10 mouse cellular contexts compared by ENCODE assay signal in the genomic region with DNA sequence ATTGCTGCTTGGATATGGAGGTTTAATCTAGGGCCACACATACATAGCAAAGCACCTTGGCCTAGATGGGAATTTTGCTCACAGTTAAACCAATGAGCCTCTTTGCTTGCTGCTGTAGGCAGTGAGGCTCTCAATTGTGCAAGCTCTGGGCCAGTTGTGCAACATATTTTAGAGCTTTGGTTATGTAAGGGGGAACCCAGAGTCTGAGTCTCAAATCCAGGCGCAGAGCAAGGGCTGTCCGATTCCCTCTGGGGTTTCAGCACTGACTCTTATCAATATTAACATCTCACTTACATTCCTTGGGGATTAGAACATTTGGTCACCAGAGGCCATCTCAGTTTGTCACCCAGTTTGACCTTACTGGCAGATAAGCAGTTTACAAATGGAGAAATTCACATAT. TPM values are rescaled to one million over a fixed set of nuclear protein-coding genes. Genes with fewer than 3 reads are reported as not detected.
A peak's percentile ranks its signal among the peaks of the same experiment; 100 is the strongest.
DNase-seq lines count a peak whose midpoint lies in the region; ATAC-seq and TF ChIP-seq lines count a peak whose summit lies in the region.
"Had no signal": no experiment of that assay in that cellular context is flagged by ENCODE, and none has a peak within 500 bp of the region (broad histone marks: within the 10 kb centered on the region; RNA-seq: fewer than 3 reads in every experiment).

No protein-coding gene starts in this region.

- peaks cover 9% of the 10 kb centered on the region for H3K4me1 ChIP-seq in heart, adult 2 months (ENCODE audit: control insufficient read depth, insufficient read depth, low read length)
- H3K4me1 ChIP-seq in heart, embryonic 12.5 days (replicated peaks) = peaks cover 23% of the 10 kb centered on the region
- H3K4me1 ChIP-seq in liver, adult 2 months (ENCODE audit: control insufficient read depth, insufficient read depth, low read length) = peaks cover 55% of the 10 kb centered on the region
- H3K4me1 ChIP-seq in forebrain, embryonic 16.5 days (replicated peaks; ENCODE audit: control insufficient read depth, insufficient read depth, low read length) = no peaks in the 10 kb centered on the region
- H3K4me1 ChIP-seq: hindbrain, embryonic 10.5 days had no signal

- TF ChIP-seq EP300 in heart, adult 2 months (IDR thresholded peaks at IDR 0.05; ENCODE audit: insufficient read depth, low read depth, low read length) = no peak

- WGBS in heart, adult 2 months = 46% methylated on average over 2 of the region's 2 CpGs
- 40% methylated on average over 2 of the region's 2 CpGs for WGBS in heart, embryonic 12.5 days
- WGBS in liver, adult 2 months = 11% methylated on average over 2 of the region's 2 CpGs
- 80% methylated on average over 2 of the region's 2 CpGs for WGBS in forebrain, embryonic 16.5 days

- H3K9me3 ChIP-seq in heart, embryonic 12.5 days (replicated peaks) = peaks cover 7% of the 10 kb centered on the region
- no peaks in the 10 kb centered on the region for H3K9me3 ChIP-seq in forebrain, embryonic 16.5 days (ENCODE audit: control insufficient read depth, low read length)

- no peak overlapping the region for H3K9ac ChIP-seq in heart, adult 2 months (ENCODE audit: low read depth, low read length)
- H3K9ac ChIP-seq in heart, embryonic 12.5 days = no peak overlapping the region
- H3K9ac ChIP-seq in liver, adult 2 months (ENCODE audit: low read depth, low read length) = no peak overlapping the region
- no peak overlapping the region for H3K9ac ChIP-seq in forebrain, embryonic 16.5 days (replicated peaks; ENCODE audit: low read depth, low read length)

- intact Hi-C loops in heart, adult 2 months (cut with DNase I) = no loop called here

- no peak for TF ChIP-seq POLR2A in heart, adult 2 months (IDR thresholded peaks at IDR 0.05; ENCODE audit: insufficient read depth, low read depth, low read length)
- no peak for TF ChIP-seq POLR2A in liver, adult 2 months (IDR thresholded peaks at IDR 0.05; ENCODE audit: extremely low read depth, insufficient read depth, low read length)

- no peaks in the 10 kb centered on the region for H3K27me3 ChIP-seq in heart, adult 2 months (ENCODE audit: control insufficient read depth, insufficient read depth, low read length)
- H3K27me3 ChIP-seq in heart, embryonic 12.5 days (replicated peaks) = no peaks in the 10 kb centered on the region
- H3K27me3 ChIP-seq in liver, adult 2 months (ENCODE audit: control insufficient read depth, insufficient read depth, low read length) = no peaks in the 10 kb centered on the region
- no peaks in the 10 kb centered on the region for H3K27me3 ChIP-seq in forebrain, embryonic 16.5 days (replicated peaks; ENCODE audit: control insufficient read depth, insufficient read depth, low read length)

- no peaks in the 10 kb centered on the region for H3K36me3 ChIP-seq in heart, adult 2 months (ENCODE audit: control insufficient read depth, insufficient read depth, low read length)
- peaks cover 6% of the 10 kb centered on the region for H3K36me3 ChIP-seq in heart, embryonic 12.5 days
- H3K36me3 ChIP-seq in liver, adult 2 months (ENCODE audit: control insufficient read depth, insufficient read depth, low read length) = no peaks in the 10 kb centered on the region
- no peaks in the 10 kb centered on the region for H3K36me3 ChIP-seq in forebrain, embryonic 16.5 days (ENCODE audit: control insufficient read depth, insufficient read depth)

- no peak overlapping the region for H3K4me2 ChIP-seq in heart, embryonic 12.5 days
- H3K4me2 ChIP-seq in forebrain, embryonic 16.5 days (ENCODE audit: low read length) = no peak overlapping the region

- no peak overlapping the region for H3K27ac ChIP-seq in heart, adult 2 months
- H3K27ac ChIP-seq in heart, embryonic 12.5 days (ENCODE audit: poor library complexity, severe bottlenecking) = no peak overlapping the region
- peak overlapping the region; percentile 76 for H3K27ac ChIP-seq in liver, adult 2 months (replicated peaks; ENCODE audit: insufficient read depth, low read depth, low read length)
- no peak overlapping the region for H3K27ac ChIP-seq in forebrain, embryonic 16.5 days (ENCODE audit: low read length)
- H3K27ac ChIP-seq: hindbrain, embryonic 10.5 days had no signal

- no peak overlapping the region for H3K4me3 ChIP-seq in heart, adult 2 months
- no peak overlapping the region for H3K4me3 ChIP-seq in heart, embryonic 12.5 days
- no peak overlapping the region for H3K4me3 ChIP-seq in liver, adult 2 months (ENCODE audit: insufficient read depth, low read depth, low read length)
- H3K4me3 ChIP-seq in forebrain, embryonic 16.5 days (replicated peaks; ENCODE audit: low read length) = no peak overlapping the region
- H3K4me3 ChIP-seq: hindbrain, embryonic 10.5 days had no signal

- ATAC-seq in heart, embryonic 12.5 days (ENCODE audit: insufficient number of reproducible peaks, low FRiP score) = no peak
- ATAC-seq in megakaryocyte progenitor cell, adult 5-6 weeks (replicated peaks; ENCODE audit: poor library complexity) = peak; percentile 84
- ATAC-seq in forebrain, embryonic 16.5 days = no peak
- ATAC-seq: CD4-positive, CD25-positive, alpha-beta regulatory T cell, adult 4 months had no signal

- no peak for TF ChIP-seq CTCF in heart, adult 2 months (IDR thresholded peaks at IDR 0.05)
- TF ChIP-seq CTCF in liver, adult 2 months (IDR thresholded peaks at IDR 0.05; ENCODE audit: low read depth, low read length) = no peak

- peak; percentile 40 to 45 for DNase-seq in heart, adult 2 months
- peak; percentile 84 for DNase-seq in adrenal gland, postnatal 14 days
- DNase-seq in liver, adult 2 months (ENCODE audit: extremely low read depth, low read depth, low spot score) = peak; percentile 95
- no peak for DNase-seq in layer of hippocampus, postnatal 10 days (ENCODE audit: low spot score in 2 of 2)
- no peak for DNase-seq in right cerebral cortex, postnatal 4 days

- H3K79me2 ChIP-seq in heart, adult 2 months (replicated peaks; ENCODE audit: control insufficient read depth, insufficient read depth, low read length) = peaks cover 7% of the 10 kb centered on the region; the same call in 1 of the 2 replicates
- H3K79me2 ChIP-seq in liver, adult 2 months (ENCODE audit: control insufficient read depth, insufficient read depth, low read length) = peaks cover 25% of the 10 kb centered on the region

RNA-seq across cellular contexts. Expression of gene Aco1, which starts 13.3 kb away (rescaled TPM):
- 10 to 100 TPM; 28.3 to 29.6 TPM for total RNA-seq in heart, adult 2 months (2021)
- 23.4 and 35.4 TPM in 2 replicates for polyA plus RNA-seq in heart, adult 2 months (2012; rRNA removed)
- polyA plus RNA-seq in heart, embryonic 12.5 days (2016; fragmentation: Nextera tagmentation; extraction: Ambion mirVana) = 33.1 and 34.6 TPM in 2 replicates
- 107 and 132 TPM in 2 replicates for total RNA-seq in adrenal gland, postnatal 14 days (2021)
- 173 and 178 TPM in 2 replicates for total RNA-seq in liver, adult 2 months (2014; rRNA removed)
- 112 and 125 TPM in 2 replicates for polyA plus RNA-seq in liver, adult 2 months (2012; rRNA removed)
- 15.4 and 19.2 TPM in 2 replicates for total RNA-seq in megakaryocyte progenitor cell, adult 5-6 weeks (2015)
- 18.5 and 21.0 TPM in 2 replicates for total RNA-seq in megakaryocyte progenitor cell, adult 5-6 weeks (2017)
- 10 to 100 TPM; 47.6 to 48.1 TPM for total RNA-seq in layer of hippocampus, postnatal 10 days (2021)
- polyA plus RNA-seq in forebrain, embryonic 16.5 days (2015; fragmentation: Nextera tagmentation; extraction: Ambion mirVana) = 54.3 and 58.3 TPM in 2 replicates

Comparison
In these comparisons a context has a peak if more than half of its experiments do, and no peak if none do; other contexts are left out.
1. DNase-seq: peak in heart, adult 2 months (2 of 2), adrenal gland, postnatal 14 days (single experiment) and liver, adult 2 months (single experiment); none in layer of hippocampus, postnatal 10 days (0 of 2) and right cerebral cortex, postnatal 4 days (single experiment).